Mouse (Mus musculus): ENCODE data around the gene Vmn1r123.
"Not testable (repeated sequence)": the region's sequence is repeated elsewhere in the genome, so short reads cannot be mapped to it uniquely, and the experiment has no call there.

Vmn1r123 gene

DNA sequence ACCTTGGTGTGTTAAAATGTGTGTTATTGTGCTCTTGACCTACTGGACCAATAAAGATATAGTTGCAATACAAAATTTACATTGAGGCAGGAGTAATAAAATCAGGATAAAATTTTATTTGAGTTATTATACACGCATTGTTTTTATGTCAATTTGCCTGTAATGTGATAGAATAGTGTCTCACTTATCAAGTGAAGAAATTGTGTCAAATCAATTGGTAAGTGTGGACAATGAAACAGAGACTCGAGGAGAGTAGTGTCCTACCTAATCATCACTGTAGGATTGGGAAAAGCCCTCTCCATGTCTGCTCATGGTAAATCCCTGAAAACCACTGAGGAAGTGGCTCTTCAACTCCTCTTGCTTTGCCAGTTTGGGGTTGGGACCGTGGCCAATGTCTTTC lies at the start of gene Vmn1r123:
TSS of gene Vmn1r123 (plus strand) at position 301 of the 400 bp plus-strand sequence.
- not testable (repeated sequence) for DNase-seq (ENCODE audit: low spot score)

GRCm38 (mm10) chr7:21134028-21134427 lies 28.0 kb upstream of the Vmn1r123 start, which contains the start of gene Vmn1r122:
Gene Vmn1r122 (minus strand): TSS chr7:21134128.
- not testable (repeated sequence) for DNase-seq (ENCODE audit: low spot score)

- DNase-seq (ENCODE audit: low spot score): not testable (repeated sequence)
Observed at GRCm38 (mm10) chr7:21190323-21190722, 28.3 kb downstream of the Vmn1r123 start, which contains the start of gene Gm5157. Gene Gm5157 (minus strand): TSS chr7:21190423.
